Mouse (Mus musculus) heart, postnatal 0 days (tissue): ENCODE results near the gene Ncs1.

Experiments
- CTCF ChIP-seq: IDR thresholded peaks from 2 replicates; pipeline ENCODE4 v1.5.1; 2016; ENCODE audit warnings: antibody characterized with exemption, control low read depth, low read depth
- EP300 ChIP-seq: IDR thresholded peaks from 2 replicates; pipeline ENCODE4 v1.6.1; 2016; ENCODE audit warnings: antibody characterized with exemption, low read depth

- TF ChIP-seq CTCF (no peak), EP300 (no peak)
These were observed 39.4 kb upstream of the Ncs1 start for GRCm38 (mm10) chr2:31206211-31206610.
